Mouse (Mus musculus): Measurements from ENCODE around the gene Rassf9. TPM values are rescaled to one million over a fixed set of nuclear protein-coding genes. Genes with fewer than 3 reads are reported as not detected.

Gene Rassf9
- polyA plus RNA-seq, 1 experiment from 2014 or later: 1.3 TPM

Other genes starting within 250 kb of the Rassf9 start
- 0.54 and 0.71 TPM in 2 replicates for gene Nts, start 21.7 kb upstream of the Rassf9 start, polyA plus RNA-seq (2016; fragmentation: Nextera tagmentation; extraction: Ambion mirVana)